Mouse (Mus musculus) cerebellum, adult 11-12 months (tissue): ENCODE results near the gene Frem2.

Source experiments
- DNase-seq: peaks from one replicate; pipeline ENCODE4 v3.0.0; 2022

Gene Frem2

GRCm38 (mm10) chr3:53611106-53611505 lies 46.0 kb downstream of the Frem2 start:
- DNase-seq = peak; percentile 41

- DNase-seq = no peak
Measured at GRCm38 (mm10) chr3:53609851-53610250, 47.3 kb downstream of the Frem2 start.

GRCm38 (mm10) chr3:53600140-53600539 lies 57.0 kb downstream of the Frem2 start:
- no peak for DNase-seq

- no peak for DNase-seq
Measured at GRCm38 (mm10) chr3:53599315-53599714, 57.8 kb downstream of the Frem2 start.

GRCm38 (mm10) chr3:53598153-53598800 lies 58.9 kb downstream of the Frem2 start:
- no peak for DNase-seq

GRCm38 (mm10) chr3:53594471-53594870 lies 62.7 kb downstream of the Frem2 start:
- DNase-seq = no peak

- DNase-seq = no peak
Measured at GRCm38 (mm10) chr3:53593718-53594117, 63.4 kb downstream of the Frem2 start.

GRCm38 (mm10) chr3:53592036-53592435 lies 65.1 kb downstream of the Frem2 start:
- no peak for DNase-seq

GRCm38 (mm10) chr3:53590139-53590621 lies 67.0 kb downstream of the Frem2 start:
- DNase-seq = peak; percentile 5

- DNase-seq = no peak
Measured at GRCm38 (mm10) chr3:53583248-53583647, 73.9 kb downstream of the Frem2 start.

GRCm38 (mm10) chr3:53580596-53581254 lies 76.4 kb downstream of the Frem2 start:
- DNase-seq = no peak

- no peak for DNase-seq
Measured at GRCm38 (mm10) chr3:53579121-53579704, 77.9 kb downstream of the Frem2 start.

GRCm38 (mm10) chr3:53576320-53577116 lies 80.6 kb downstream of the Frem2 start:
- no peak for DNase-seq

- no peak for DNase-seq
Measured at GRCm38 (mm10) chr3:53574123-53574522, 83.0 kb downstream of the Frem2 start.

GRCm38 (mm10) chr3:53571663-53572062 lies 85.5 kb downstream of the Frem2 start:
- DNase-seq = no peak

GRCm38 (mm10) chr3:53564521-53564920 lies 92.6 kb downstream of the Frem2 start:
- no peak for DNase-seq

- peak; percentile 22 for DNase-seq
Measured at GRCm38 (mm10) chr3:53563746-53564145, 93.4 kb downstream of the Frem2 start.

- no peak for DNase-seq
Measured at GRCm38 (mm10) chr3:53561813-53562212, 95.3 kb downstream of the Frem2 start.

- no peak for DNase-seq
Measured at GRCm38 (mm10) chr3:53559056-53559455, 98.1 kb downstream of the Frem2 start.

GRCm38 (mm10) chr3:53558230-53558629 lies 98.9 kb downstream of the Frem2 start:
- no peak for DNase-seq

GRCm38 (mm10) chr3:53557388-53558214 lies 99.6 kb downstream of the Frem2 start:
- DNase-seq = no peak
